Mouse (Mus musculus) forebrain, postnatal 0 days (tissue): ENCODE data around the gene Snd1. TPM values are rescaled to one million over a fixed set of nuclear protein-coding genes. Genes with fewer than 3 reads are reported as not detected.

ENCODE experiments used
- ATAC-seq: fragments of 200-750 bp; cut with Nextera tagmentation; 2 replicates; pipeline ENCODE4 v1.8.0; 2017; ENCODE audit warnings: mild to moderate bottlenecking, moderate library complexity
- DNase-seq: peaks from one replicate; pipeline ENCODE4 v3.0.0-alpha.2; 2015
- H3K27ac ChIP-seq: fragments of 300-500 bp; sonication (generic); 2 replicates; pipeline ENCODE4 v1.5.1; 2014; ENCODE audit warnings: low read depth, mild to moderate bottlenecking, antibody characterized with exemption, low read length, moderate library complexity, mixed read lengths
- H3K27me3 ChIP-seq: fragments of 300-500 bp; sonication (generic); 2 replicates; pipeline ENCODE4 v1.6.1; 2014; ENCODE audit warnings: mild to moderate bottlenecking, low read length, mixed read lengths; ENCODE audit not compliant: insufficient read depth
- H3K36me3 ChIP-seq: fragments of 300-500 bp; sonication (generic); 2 replicates; pipeline ENCODE4 v1.6.1; 2014; ENCODE audit warnings: mild to moderate bottlenecking, moderate library complexity; ENCODE audit not compliant: insufficient read depth
- H3K4me1 ChIP-seq: fragments of 300-500 bp; sonication (generic); 2 replicates; pipeline ENCODE4 v1.6.1; 2014; ENCODE audit warnings: antibody characterized with exemption; ENCODE audit not compliant: insufficient read depth
- H3K4me2 ChIP-seq: fragments of 300-500 bp; sonication (generic); 2 replicates; pipeline ENCODE4 v1.6.1; 2014; ENCODE audit warnings: low read depth, mild to moderate bottlenecking, moderate library complexity
- H3K4me3 ChIP-seq: fragments of 300-500 bp; sonication (generic); 2 replicates; pipeline ENCODE4 v1.5.1; 2014; ENCODE audit warnings: low read depth, low read length, mixed read lengths
- H3K9ac ChIP-seq: fragments of 300-500 bp; sonication (generic); 2 replicates; pipeline ENCODE4 v1.6.1; 2014; ENCODE audit warnings: mild to moderate bottlenecking
- H3K9me3 ChIP-seq: fragments of 300-500 bp; sonication (generic); 2 replicates; pipeline ENCODE4 v1.6.1; 2016; ENCODE audit warnings: low read length
- CTCF ChIP-seq: sonication (generic); IDR thresholded peaks from 2 replicates; pipeline ENCODE4 v1.5.1; 2016; ENCODE audit warnings: antibody characterized with exemption, control low read depth, low read depth
- WGBS: fragments of 180-500 bp; shearing (Covaris S2); extraction: QIAGEN DNeasy Blood & Tissue Kit; methylation state at CpG from one replicate; pipeline ENCODE4 v1.1.7; 2014; 5-methylcytosine and 5-hydroxymethylcytosine counted together
- polyA plus RNA-seq: library from polyadenylated mRNA; unstranded; fragments of >200 nt; fragmentation: Nextera tagmentation; extraction: Ambion mirVana; gene quantifications from 2 replicates; pipeline ENCODE4 v1.2.1, GENCODE M21; 2015
- total RNA-seq: library from RNA; depleted of rRNA; stranded (reverse); fragments of >200 nt; gene quantifications from 2 replicates; pipeline ENCODE4 v1.2.3, GENCODE M21; 2014

Snd1 gene
- total and polyA plus RNA-seq, 2 experiments from 2014 or later = 72.4 to 90.8 TPM

DNA sequence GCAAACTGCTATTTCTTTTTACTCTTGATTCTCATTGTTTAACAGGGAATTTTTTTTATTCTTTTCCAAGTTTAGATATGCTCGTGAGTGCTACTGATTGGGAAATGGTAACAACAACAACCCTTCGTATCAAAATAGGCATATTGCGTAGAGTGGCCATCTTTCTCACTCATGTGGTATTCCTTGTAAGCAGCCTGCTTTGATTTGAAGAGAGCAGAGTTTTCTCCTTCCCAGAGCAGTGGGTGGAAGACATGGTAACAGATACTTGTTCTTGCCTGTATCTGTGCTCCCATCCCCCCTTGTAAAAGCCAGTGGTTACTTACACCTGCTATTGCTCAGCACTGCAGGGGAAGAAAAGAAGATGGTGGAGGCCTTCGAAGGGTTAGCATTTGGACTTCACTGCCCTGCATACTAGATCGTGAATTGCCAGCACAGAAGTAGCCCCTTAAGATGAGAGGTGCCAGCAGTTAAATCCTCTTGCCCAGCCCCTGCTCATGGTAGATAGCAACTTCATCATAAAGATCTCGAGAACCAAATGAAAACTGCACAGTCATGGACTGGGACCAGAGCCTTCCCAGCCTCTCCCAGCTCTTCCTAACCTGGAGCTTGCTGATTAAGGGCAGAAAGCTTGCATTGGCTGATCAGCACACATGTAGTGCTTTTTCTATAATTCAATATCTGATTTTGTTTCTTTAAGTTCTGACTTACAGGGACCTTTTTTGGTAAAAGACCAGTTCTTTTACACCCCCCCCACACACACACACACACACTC is 279.4 kb downstream of the Snd1 start:
- no peaks in the 10 kb centered on the region for H3K27me3 ChIP-seq
- H3K4me3 ChIP-seq = no peak overlapping the region
- H3K9ac ChIP-seq = no peak overlapping the region
- TF ChIP-seq CTCF = no peak
- no peaks in the 10 kb centered on the region for H3K9me3 ChIP-seq
- ATAC-seq (peak; percentile 55), DNase-seq (peak; percentile 53)
- peak overlapping the region; percentile 83 for H3K27ac ChIP-seq
- 63% methylated on average over 6 of the region's 6 CpGs for WGBS
- H3K4me2 ChIP-seq = no peak overlapping the region
- no peaks in the 10 kb centered on the region for H3K36me3 ChIP-seq
- H3K4me1 ChIP-seq = peaks cover 27% of the 10 kb centered on the region; the same call in 1 of the 2 replicates

DNA sequence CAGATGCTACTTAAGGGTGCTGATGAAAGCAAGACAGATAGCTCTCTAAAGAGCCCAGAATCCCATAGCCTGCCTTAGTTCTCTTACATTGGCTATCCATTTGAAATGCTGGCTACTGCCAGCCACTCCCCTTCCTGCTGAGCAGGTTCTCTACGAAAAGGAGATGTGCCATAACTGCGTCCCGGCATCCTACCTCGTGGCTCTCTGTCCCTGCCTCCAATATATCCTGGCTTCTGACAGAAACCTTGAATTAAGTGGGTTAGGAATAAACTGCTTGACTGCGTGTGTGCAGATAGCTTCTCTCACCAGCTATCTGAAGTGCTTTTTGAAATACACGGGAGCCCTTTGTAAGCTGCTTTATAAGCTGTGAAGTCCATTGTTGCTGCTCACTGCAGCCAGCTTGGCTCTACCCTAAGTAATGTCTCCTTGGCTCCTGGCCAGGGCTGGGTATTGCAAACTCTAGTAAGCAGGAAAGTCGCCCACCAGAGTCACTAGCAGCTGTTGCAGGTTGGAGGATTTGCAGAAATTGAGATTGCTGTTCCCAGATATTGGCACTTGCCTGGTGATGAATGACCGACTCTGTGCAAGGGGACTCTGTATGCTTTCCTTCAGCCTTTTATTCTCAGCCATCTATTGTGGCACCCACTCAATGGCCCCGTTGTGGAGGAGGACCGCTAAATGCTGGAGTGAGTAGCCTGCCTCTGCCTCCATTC is 281.5 kb downstream of the Snd1 start:
- Histone ChIP-seq H3K4me3 (no peak overlapping the region), H3K27me3 (no peaks in the 10 kb centered on the region), H3K9ac (no peak overlapping the region), H3K4me1 (peaks cover 27% of the 10 kb centered on the region; the same call in 1 of the 2 replicates), H3K9me3 (no peaks in the 10 kb centered on the region), H3K4me2 (no peak overlapping the region), H3K36me3 (no peaks in the 10 kb centered on the region), H3K27ac (no peak overlapping the region)
- TF ChIP-seq CTCF = no peak
- 10% methylated on average over 10 of the region's 10 CpGs for WGBS
- peak; percentile 32 for ATAC-seq
- peak; percentile 79 for DNase-seq

DNA sequence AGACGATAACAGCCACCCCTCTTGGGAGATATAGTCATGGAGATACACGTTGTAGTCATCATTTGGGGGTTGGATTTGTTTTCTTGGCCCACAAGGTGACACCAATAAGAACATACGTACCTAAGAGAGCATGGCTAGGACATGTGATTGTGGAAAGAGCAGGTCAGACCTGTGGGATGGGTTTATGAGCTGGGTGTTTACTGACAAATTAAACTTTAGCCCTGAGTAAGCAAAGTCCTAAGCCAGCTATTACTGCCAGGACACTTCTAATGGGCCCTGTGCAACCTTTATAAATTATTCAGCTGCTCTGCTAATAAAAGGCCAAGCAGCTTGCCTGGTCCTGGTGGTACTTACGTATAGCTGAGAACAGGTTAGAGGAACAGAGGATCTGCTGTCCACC is 283.4 kb downstream of the Snd1 start:
- Histone ChIP-seq H3K4me1 (peaks cover 24% of the 10 kb centered on the region; the same call in 1 of the 2 replicates), H3K27me3 (no peaks in the 10 kb centered on the region), H3K27ac (no peak overlapping the region), H3K4me3 (no peak overlapping the region), H3K4me2 (no peak overlapping the region), H3K36me3 (no peaks in the 10 kb centered on the region), H3K9ac (no peak overlapping the region), H3K9me3 (no peaks in the 10 kb centered on the region)
- no peak for TF ChIP-seq CTCF
- 80% methylated on average over 4 of the region's 4 CpGs for WGBS
- no peak for DNase-seq
- no peak for ATAC-seq

DNA sequence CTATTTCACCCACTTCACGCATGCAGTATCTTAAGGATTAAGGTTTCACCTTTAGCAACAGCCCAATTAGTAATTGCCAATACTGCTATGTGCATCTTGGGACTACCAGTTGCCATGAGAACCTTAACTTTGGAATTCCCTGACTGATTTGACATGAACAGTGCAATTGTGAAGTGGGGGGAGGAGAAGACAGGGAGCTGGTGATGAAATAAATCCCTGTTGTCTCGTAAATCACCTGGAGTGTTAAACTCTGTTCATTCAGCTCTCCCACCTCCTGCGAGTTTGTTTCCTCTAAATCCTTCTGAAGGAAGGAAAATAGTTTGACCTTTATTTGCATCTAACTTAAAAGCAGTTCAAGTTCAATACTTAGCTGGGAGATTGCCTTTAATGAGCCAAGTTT is 286.8 kb downstream of the Snd1 start:
- no peaks in the 10 kb centered on the region for H3K36me3 ChIP-seq
- TF ChIP-seq CTCF = no peak
- no peak overlapping the region for H3K9ac ChIP-seq
- WGBS = 22% methylated on average over 3 of the region's 3 CpGs
- DNase-seq (no peak), ATAC-seq (peak; percentile 29; the same call in 1 of the 2 replicates)
- no peaks in the 10 kb centered on the region for H3K9me3 ChIP-seq
- peaks cover 6% of the 10 kb centered on the region; the same call in 1 of the 2 replicates for H3K4me1 ChIP-seq
- no peaks in the 10 kb centered on the region for H3K27me3 ChIP-seq
- no peak overlapping the region for H3K4me2 ChIP-seq
- no peak overlapping the region for H3K4me3 ChIP-seq
- H3K27ac ChIP-seq = no peak overlapping the region

DNA sequence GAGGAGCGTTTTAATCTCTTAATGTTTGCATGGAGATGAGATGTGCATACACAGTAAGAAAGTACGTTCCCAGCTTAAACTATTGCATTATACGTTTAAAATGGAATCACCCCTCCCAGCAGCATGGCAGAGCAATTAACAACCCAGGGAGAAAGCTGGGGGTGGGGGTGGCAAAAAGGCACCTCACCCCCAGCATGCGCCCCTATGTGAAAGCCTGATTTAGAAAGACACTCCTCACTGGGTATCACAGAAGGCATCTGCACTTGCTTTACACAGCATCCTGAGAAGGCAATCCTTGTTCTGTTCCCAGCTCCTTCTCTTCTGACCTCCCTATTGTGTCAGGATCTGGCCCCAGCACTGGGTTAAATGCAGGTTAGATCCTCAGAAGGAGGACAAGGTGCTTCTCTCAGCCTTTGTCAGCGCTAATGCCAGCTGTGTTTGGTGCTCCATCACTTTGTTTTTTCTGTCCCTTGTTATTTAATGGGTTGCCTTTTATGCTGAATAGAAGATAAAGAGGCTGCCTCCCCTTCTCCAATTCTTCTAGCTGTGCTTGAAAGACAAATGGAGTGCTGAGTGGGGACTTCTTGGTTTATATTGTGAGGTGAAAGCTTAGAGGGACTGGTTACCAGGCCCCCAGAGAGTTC is 287.3 kb downstream of the Snd1 start:
- 15% methylated on average over 5 of the region's 5 CpGs for WGBS
- Histone ChIP-seq H3K9me3 (no peaks in the 10 kb centered on the region), H3K4me1 (0 out of 2 replicates have a peak, but pooled peaks cover 3% of the 10 kb centered on the region), H3K36me3 (no peaks in the 10 kb centered on the region), H3K27me3 (no peaks in the 10 kb centered on the region), H3K4me2 (no peak overlapping the region), H3K9ac (no peak overlapping the region), H3K4me3 (no peak overlapping the region), H3K27ac (no peak overlapping the region)
- ATAC-seq = no peak
- no peak for DNase-seq
- no peak for TF ChIP-seq CTCF

DNA sequence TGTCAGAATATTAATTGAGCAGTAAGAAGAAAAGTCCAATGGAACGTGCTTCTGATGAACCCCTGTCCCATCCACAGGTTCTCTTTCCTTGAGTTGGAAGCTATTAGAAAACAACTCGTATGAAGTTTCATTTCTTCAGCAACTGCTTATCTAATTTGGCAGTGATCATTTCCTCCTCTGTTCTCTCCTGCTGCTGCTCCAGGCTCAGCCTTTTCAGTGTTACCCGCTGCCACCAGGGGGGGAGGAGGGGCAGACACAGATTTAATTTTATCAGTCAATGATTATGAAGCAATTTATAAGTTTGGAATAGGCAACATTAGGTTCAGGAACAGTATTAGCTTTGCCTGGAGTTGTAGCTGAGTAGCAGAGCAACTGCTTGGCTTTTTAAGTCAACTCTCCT is 291.7 kb downstream of the Snd1 start:
- H3K9ac ChIP-seq = no peak overlapping the region
- no peaks in the 10 kb centered on the region for H3K36me3 ChIP-seq
- no peaks in the 10 kb centered on the region for H3K27me3 ChIP-seq
- no peak overlapping the region for H3K4me3 ChIP-seq
- no peaks in the 10 kb centered on the region for H3K9me3 ChIP-seq
- 0 out of 2 replicates have a peak, but pooled peaks cover 3% of the 10 kb centered on the region for H3K4me1 ChIP-seq
- TF ChIP-seq CTCF = no peak
- no peak overlapping the region for H3K4me2 ChIP-seq
- no peak for ATAC-seq
- 78% methylated on average over 3 of the region's 3 CpGs for WGBS
- no peak for DNase-seq
- H3K27ac ChIP-seq = no peak overlapping the region
